ENCODE assay signal across 30 mouse cellular contexts in the genomic region with DNA sequence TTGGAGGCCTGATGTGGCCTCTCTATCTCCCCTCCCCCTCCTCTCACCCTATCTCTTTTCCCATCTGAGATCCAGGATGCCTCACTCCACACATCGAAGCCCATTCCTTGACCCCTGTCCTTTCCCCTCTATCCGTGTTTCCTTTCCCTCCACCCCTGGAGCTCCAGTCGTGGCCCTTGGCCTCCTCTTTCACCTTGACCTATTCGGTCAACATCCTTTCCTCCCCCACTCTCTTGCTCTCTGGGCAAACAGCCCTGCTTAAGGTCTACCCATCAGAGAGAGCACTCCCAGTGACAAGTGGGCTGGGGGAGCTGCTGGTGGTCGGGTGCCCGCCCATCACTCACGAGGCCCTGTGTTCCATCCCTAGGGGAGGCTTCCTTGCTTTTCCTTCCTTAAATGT. TPM values are rescaled to one million over a fixed set of nuclear protein-coding genes. Genes with fewer than 3 reads are reported as not detected.
DNase-seq lines count a peak whose midpoint lies in the region; ATAC-seq and TF ChIP-seq lines count a peak whose summit lies in the region.
"Had no signal": no experiment of that assay in that cellular context is flagged by ENCODE, and none has a peak within 500 bp of the region (broad histone marks: within the 10 kb centered on the region; RNA-seq: fewer than 3 reads in every experiment).

No protein-coding gene starts in this region.

- no peaks in the 10 kb centered on the region for H3K9me3 ChIP-seq in hindbrain, embryonic 12.5 days (replicated peaks)
- no peaks in the 10 kb centered on the region for H3K9me3 ChIP-seq in hindbrain, embryonic 10.5 days
- no peaks in the 10 kb centered on the region for H3K9me3 ChIP-seq in liver, embryonic 11.5 days (ENCODE audit: control insufficient read depth, low read length)
- no peaks in the 10 kb centered on the region for H3K9me3 ChIP-seq in CH12.LX (replicated peaks; ENCODE audit: low read length)
- H3K9me3 ChIP-seq: embryonic facial prominence, embryonic 12.5 days; embryonic facial prominence, embryonic 15.5 days; heart, embryonic 13.5 days; hindbrain, embryonic 15.5 days had no signal

- no peak overlapping the region for H3K4me2 ChIP-seq in hindbrain, embryonic 12.5 days (replicated peaks)
- peak overlapping the region; percentile 17; the same call in 1 of the 2 replicates for H3K4me2 ChIP-seq in liver, embryonic 11.5 days
- peak overlapping the region; percentile 89 for H3K4me2 ChIP-seq in CH12.LX (ENCODE audit: insufficient read depth, low read depth, poor library complexity, severe bottlenecking)
- H3K4me2 ChIP-seq: embryonic facial prominence, embryonic 12.5 days; embryonic facial prominence, embryonic 15.5 days; heart, embryonic 13.5 days; hindbrain, embryonic 15.5 days had no signal

- TF ChIP-seq EP300 in CH12.LX (IDR thresholded peaks at IDR 0.05; ENCODE audit: low read length), result no peak

- H3K4me1 ChIP-seq in hindbrain, embryonic 12.5 days, result peaks cover 26% of the 10 kb centered on the region
- H3K4me1 ChIP-seq in hindbrain, embryonic 10.5 days (replicated peaks), result peaks cover 59% of the 10 kb centered on the region
- H3K4me1 ChIP-seq in liver, embryonic 11.5 days (replicated peaks; ENCODE audit: control insufficient read depth, insufficient read depth, low read length), result peaks cover 30% of the 10 kb centered on the region
- H3K4me1 ChIP-seq in CH12.LX (ENCODE audit: control insufficient read depth in 1 of 2, insufficient read depth in 2 of 2), result peaks cover 33 to 57% of the 10 kb centered on the region in 2 experiments

- H3K9ac ChIP-seq in hindbrain, embryonic 12.5 days, result 0 out of 2 replicates have a peak overlapping the region, but pooled peaks have one; percentile 6
- no peak overlapping the region for H3K9ac ChIP-seq in liver, embryonic 11.5 days (ENCODE audit: low read depth, low read length)
- 0 out of 2 replicates have a peak overlapping the region, but pooled peaks have one; percentile 6 for H3K9ac ChIP-seq in CH12.LX (ENCODE audit: insufficient read depth, low read depth)
- H3K9ac ChIP-seq: embryonic facial prominence, embryonic 12.5 days; embryonic facial prominence, embryonic 15.5 days; forebrain, postnatal 0 days; heart, embryonic 13.5 days; hindbrain, embryonic 15.5 days had no signal

- in situ Hi-C loops in CH12.LX (cut with MboI; ENCODE audit: low pct_ligation_motif_present, low pct_unique_long_range_greater_than_20kb, low sequenced_read_pairs), result loop anchor here (5.0 kb wide), 2 partner anchors 41 to 111 kb away; partner anchors contain the start of gene Slc9a3r1

- peaks cover 9% of the 10 kb centered on the region; the same call in 1 of the 2 replicates for H3K36me3 ChIP-seq in hindbrain, embryonic 12.5 days
- peaks cover 18% of the 10 kb centered on the region for H3K36me3 ChIP-seq in hindbrain, embryonic 10.5 days
- H3K36me3 ChIP-seq in liver, embryonic 11.5 days (ENCODE audit: control insufficient read depth, insufficient read depth, low read length), result no peaks in the 10 kb centered on the region; the same call in 1 of the 2 replicates
- H3K36me3 ChIP-seq in CH12.LX (replicated peaks in 1 of 2; ENCODE audit: control insufficient read depth in 1 of 2, insufficient read depth in 1 of 2, low read length in 1 of 2), result peaks cover 35 to 54% of the 10 kb centered on the region in 2 experiments

- DNase-seq in adrenal gland, adult 2 months, result peak; percentile 69
- no peak for DNase-seq in adrenal gland, adult 18-20 months (ENCODE audit: low spot score in 2 of 2)
- DNase-seq in hindbrain, embryonic 10.5 days (ENCODE audit: low spot score), result no peak
- no peak for DNase-seq in liver, embryonic 11.5 days (ENCODE audit: low spot score)
- DNase-seq in liver (no peak), CH12.LX (ENCODE audit: extremely low read depth) (no peak)
- DNase-seq: B cell, adult 2 months; cerebellum, adult 18-20 months; cerebellum, adult 9-11 months; cerebellum, postnatal 25 days; forebrain, postnatal 0 days; gastrocnemius, adult 2 months; gastrocnemius, postnatal 14 days; heart, postnatal 14 days; heart, postnatal 4 days had no signal

- 0 out of 2 replicates have a peak, but pooled peaks cover 9% of the 10 kb centered on the region for H3K79me2 ChIP-seq in CH12.LX (replicated peaks; ENCODE audit: control insufficient read depth, extremely low read depth, insufficient read depth, poor library complexity, severe bottlenecking)

- H3K4me3 ChIP-seq in hindbrain, embryonic 12.5 days, result no peak overlapping the region
- no peak overlapping the region for H3K4me3 ChIP-seq in hindbrain, embryonic 10.5 days
- no peak overlapping the region for H3K4me3 ChIP-seq in liver, embryonic 11.5 days (ENCODE audit: low read depth, low read length)
- H3K4me3 ChIP-seq in CH12.LX (replicated peaks in 1 of 3; ENCODE audit: low read depth in 2 of 3, low read length in 2 of 3, poor library complexity in 1 of 3), result peak overlapping the region in 1 of 3 experiments; percentile 7
- H3K4me3 ChIP-seq: embryonic facial prominence, embryonic 12.5 days; embryonic facial prominence, embryonic 15.5 days; gastrocnemius, adult 2 months; heart, embryonic 13.5 days; hindbrain, embryonic 15.5 days had no signal

- TF ChIP-seq CTCF in CH12.LX (conservative IDR thresholded peaks at IDR 0.05 in 1 of 2, IDR thresholded peaks at IDR 0.05 in 1 of 2; ENCODE audit: low read depth in 2 of 2, low read length in 2 of 2), result no peak

- H3K27me3 ChIP-seq in hindbrain, embryonic 12.5 days, result peaks cover 12% of the 10 kb centered on the region
- H3K27me3 ChIP-seq in hindbrain, embryonic 10.5 days (ENCODE audit: insufficient read depth, poor library complexity, severe bottlenecking), result peaks cover 16% of the 10 kb centered on the region
- no peaks in the 10 kb centered on the region for H3K27me3 ChIP-seq in liver, embryonic 11.5 days (replicated peaks; ENCODE audit: control insufficient read depth, insufficient read depth, low read length)
- no peaks in the 10 kb centered on the region for H3K27me3 ChIP-seq in CH12.LX (replicated peaks)

- no peak for TF ChIP-seq RAD21 in CH12.LX (IDR thresholded peaks at IDR 0.05; ENCODE audit: low read depth, low read length)

- TF ChIP-seq POLR2A in CH12.LX (IDR thresholded peaks at IDR 0.05; ENCODE audit: low read depth, low read length), result no peak

- ATAC-seq in hindbrain, embryonic 12.5 days (ENCODE audit: low FRiP score), result no peak
- no peak for ATAC-seq in liver, embryonic 11.5 days (replicated peaks; ENCODE audit: low FRiP score)
- ATAC-seq: forebrain, embryonic 14.5 days; forebrain, postnatal 0 days; intestine, postnatal 0 days had no signal

- 71% methylated on average over 7 of the region's 7 CpGs for WGBS in hindbrain, embryonic 12.5 days
- WGBS in hindbrain, embryonic 10.5 days, result 57% methylated on average over 7 of the region's 7 CpGs
- WGBS in liver, embryonic 11.5 days, result 60% methylated on average over 7 of the region's 7 CpGs

- no peak overlapping the region for H3K27ac ChIP-seq in hindbrain, embryonic 12.5 days
- H3K27ac ChIP-seq in hindbrain, embryonic 10.5 days, result no peak overlapping the region
- H3K27ac ChIP-seq in liver, embryonic 11.5 days (ENCODE audit: low read depth, low read length), result no peak overlapping the region
- peak overlapping the region; percentile 23; the same call in 1 of the 2 replicates for H3K27ac ChIP-seq in CH12.LX (ENCODE audit: insufficient read depth, low read depth)
- H3K27ac ChIP-seq: embryonic facial prominence, embryonic 12.5 days; embryonic facial prominence, embryonic 15.5 days; gastrocnemius, adult 2 months; heart, embryonic 13.5 days; hindbrain, embryonic 15.5 days had no signal

- dilution Hi-C loops in CH12.LX (cut with MboI; ENCODE audit: extremely low pct_ligation_motif_present, extremely low pct_unique_long_range_greater_than_20kb, low sequenced_read_pairs), result no loop called here

RNA-seq across cellular contexts. Expression of gene Fdxr, which starts 3.1 kb away (rescaled TPM):
- 1,000 to 10,000 TPM; 1,196 to 1,476 TPM for total RNA-seq in adrenal gland, adult 2 months (2021)
- polyA plus RNA-seq in adrenal gland, adult 2 months (2012; rRNA removed), result 2,178 and 2,420 TPM in 2 replicates
- total RNA-seq in adrenal gland, adult 18-20 months (2021), result 1,000 to 10,000 TPM; 1,063 to 1,343 TPM
- 15.4 and 18.0 TPM in 2 replicates for polyA plus RNA-seq in hindbrain, embryonic 12.5 days (2016; fragmentation: Nextera tagmentation; extraction: Ambion mirVana)
- polyA plus RNA-seq in hindbrain, embryonic 10.5 days (2016; fragmentation: Nextera tagmentation; extraction: Ambion mirVana), result 17.7 TPM in 2 replicates
- polyA plus RNA-seq in liver, embryonic 11.5 days (2014; fragmentation: Nextera tagmentation; extraction: Ambion mirVana), result 25.0 and 25.7 TPM in 2 replicates
- 62.2 and 63.3 TPM in 2 replicates for total RNA-seq in CH12.LX (2012; rRNA removed)
- 40.9 and 43.8 TPM in 2 replicates for total RNA-seq in CH12.LX (2014; rRNA removed)
- 58.6 and 62.1 TPM in 2 replicates for polyA plus RNA-seq in CH12.LX (2012; ENCODE audit: insufficient read length, low read depth)

RNA-seq across cellular contexts. Expression of gene Grin2c, which starts 6.7 kb away (rescaled TPM):
- 1 to 10 TPM; 2.3 to 9.4 TPM for total RNA-seq in adrenal gland, adult 2 months (2021)
- 13.8 and 25.5 TPM in 2 replicates for polyA plus RNA-seq in adrenal gland, adult 2 months (2012; rRNA removed)
- total RNA-seq in adrenal gland, adult 18-20 months (2021), result 10 to 100 TPM in 1 of 2 experiments, 1 to 10 TPM in 1; 2.2 to 10.6 TPM
- polyA plus RNA-seq in hindbrain, embryonic 12.5 days (2016; fragmentation: Nextera tagmentation; extraction: Ambion mirVana), result 0.21 and 0.57 TPM in 2 replicates
- polyA plus RNA-seq in hindbrain, embryonic 10.5 days (2016; fragmentation: Nextera tagmentation; extraction: Ambion mirVana), result 0.14 and 0.18 TPM in 2 replicates
- polyA plus RNA-seq in liver, embryonic 11.5 days (2014; fragmentation: Nextera tagmentation; extraction: Ambion mirVana), result 0.75 and 0.89 TPM in 2 replicates
- total RNA-seq in CH12.LX (2012; rRNA removed), result 0.04 TPM in 1 of 2 replicates, not detected in the other
- not detected in 2 replicates for total RNA-seq in CH12.LX (2014; rRNA removed)
- polyA plus RNA-seq in CH12.LX (2012; ENCODE audit: insufficient read length, low read depth), result not detected in 2 replicates
- total RNA-seq: common myeloid progenitor, adult 5-6 weeks; gastrocnemius, postnatal 14 days; gastrocnemius, postnatal 4 days; MEL had no signal
- polyA plus RNA-seq: embryonic facial prominence, embryonic 15.5 days; forebrain, embryonic 11.5 days; heart, embryonic 13.5 days; intestine, embryonic 14.5 days; intestine, postnatal 0 days had no signal

RNA-seq across cellular contexts. Expression of gene Fads6, which starts 23.7 kb away (rescaled TPM):
- 10 to 100 TPM; 56.7 to 76.5 TPM for total RNA-seq in adrenal gland, adult 2 months (2021)
- 87.7 and 93.1 TPM in 2 replicates for polyA plus RNA-seq in adrenal gland, adult 2 months (2012; rRNA removed)
- 10 to 100 TPM; 43.9 to 59.6 TPM for total RNA-seq in adrenal gland, adult 18-20 months (2021)
- 0.13 and 0.25 TPM in 2 replicates for polyA plus RNA-seq in hindbrain, embryonic 12.5 days (2016; fragmentation: Nextera tagmentation; extraction: Ambion mirVana)
- 0.27 and 0.47 TPM in 2 replicates for polyA plus RNA-seq in hindbrain, embryonic 10.5 days (2016; fragmentation: Nextera tagmentation; extraction: Ambion mirVana)
- polyA plus RNA-seq in liver, embryonic 11.5 days (2014; fragmentation: Nextera tagmentation; extraction: Ambion mirVana), result 3.2 and 3.4 TPM in 2 replicates
- total RNA-seq in CH12.LX (2012; rRNA removed) (6.9 and 8.5 TPM in 2 replicates), CH12.LX (2014; rRNA removed) (0.11 and 0.30 TPM in 2 replicates)
- 0.56 and 0.63 TPM in 2 replicates for polyA plus RNA-seq in CH12.LX (2012; ENCODE audit: insufficient read length, low read depth)

RNA-seq across cellular contexts. Expression of gene Otop2, which starts 33.2 kb away (rescaled TPM):
- total RNA-seq in adrenal gland, adult 2 months (2021), result not detected
- 0.12 TPM in 1 of 2 replicates, not detected in the other for polyA plus RNA-seq in adrenal gland, adult 2 months (2012; rRNA removed)
- not detected for total RNA-seq in adrenal gland, adult 18-20 months (2021)
- polyA plus RNA-seq in hindbrain, embryonic 12.5 days (2016; fragmentation: Nextera tagmentation; extraction: Ambion mirVana), result not detected in 2 replicates
- polyA plus RNA-seq in hindbrain, embryonic 10.5 days (2016; fragmentation: Nextera tagmentation; extraction: Ambion mirVana), result not detected in 2 replicates
- not detected in 2 replicates for polyA plus RNA-seq in liver, embryonic 11.5 days (2014; fragmentation: Nextera tagmentation; extraction: Ambion mirVana)
- total RNA-seq in CH12.LX (2012; rRNA removed), result not detected in 2 replicates
- not detected in 2 replicates for total RNA-seq in CH12.LX (2014; rRNA removed)
- not detected in 2 replicates for polyA plus RNA-seq in CH12.LX (2012; ENCODE audit: insufficient read length, low read depth)
- total RNA-seq: adrenal gland, postnatal 25 days; common myeloid progenitor, adult 5-6 weeks; forebrain, postnatal 0 days; gastrocnemius, adult 2 months; gastrocnemius, postnatal 14 days; gastrocnemius, postnatal 4 days; heart, adult 8-10 months; heart, postnatal 14 days; heart, postnatal 4 days; MEL had no signal
- polyA plus RNA-seq: forebrain, embryonic 11.5 days; forebrain, embryonic 14.5 days; heart, embryonic 13.5 days; heart, embryonic 16.5 days; intestine, embryonic 14.5 days had no signal

RNA-seq across cellular contexts. Expression of gene Ush1g, which starts 48.1 kb away (rescaled TPM):
- total RNA-seq in adrenal gland, adult 2 months (2021), result under 1 TPM; 0.49 to 0.69 TPM
- polyA plus RNA-seq in adrenal gland, adult 2 months (2012; rRNA removed), result 0.50 and 0.52 TPM in 2 replicates
- total RNA-seq in adrenal gland, adult 18-20 months (2021), result under 1 TPM; 0.36 to 0.74 TPM
- not detected in 2 replicates for polyA plus RNA-seq in hindbrain, embryonic 12.5 days (2016; fragmentation: Nextera tagmentation; extraction: Ambion mirVana)
- polyA plus RNA-seq in hindbrain, embryonic 10.5 days (2016; fragmentation: Nextera tagmentation; extraction: Ambion mirVana), result 0.10 TPM in 1 of 2 replicates, not detected in the other
- polyA plus RNA-seq in liver, embryonic 11.5 days (2014; fragmentation: Nextera tagmentation; extraction: Ambion mirVana), result 0.52 and 0.64 TPM in 2 replicates
- 0.17 and 0.42 TPM in 2 replicates for total RNA-seq in CH12.LX (2012; rRNA removed)
- not detected in 2 replicates for total RNA-seq in CH12.LX (2014; rRNA removed)
- not detected in 2 replicates for polyA plus RNA-seq in CH12.LX (2012; ENCODE audit: insufficient read length, low read depth)
- total RNA-seq: common myeloid progenitor, adult 5-6 weeks; gastrocnemius, postnatal 4 days; MEL had no signal
- polyA plus RNA-seq: forebrain, embryonic 11.5 days; forebrain, embryonic 14.5 days had no signal

Comparison
In these comparisons a context has a peak if more than half of its experiments do, and no peak if none do; other contexts are left out.
1. RNA of gene Fdxr, which starts 3.1 kb away (polyA plus RNA-seq): 2,178 to 2,420 TPM in adrenal gland, adult 2 months; 58.6 to 62.1 TPM in CH12.LX, 25.0 to 25.7 TPM in liver, embryonic 11.5 days, 15.4 to 18.0 TPM in hindbrain, embryonic 12.5 days and 17.7 TPM in hindbrain, embryonic 10.5 days; every median in the first group is over 10 times any median in the second.
2. RNA of gene Fads6, which starts 23.7 kb away (polyA plus RNA-seq): 87.7 to 93.1 TPM in adrenal gland, adult 2 months; 3.2 to 3.4 TPM in liver, embryonic 11.5 days, 0.56 to 0.63 TPM in CH12.LX, 0.27 to 0.47 TPM in hindbrain, embryonic 10.5 days and 0.13 to 0.25 TPM in hindbrain, embryonic 12.5 days; every median in the first group is over 10 times any median in the second.